Mouse (Mus musculus): ENCODE data around the gene 1700109H08Rik. TPM values are rescaled to one million over a fixed set of nuclear protein-coding genes. Genes with fewer than 3 reads are reported as not detected.

1700109H08Rik gene
- total RNA-seq (2012; rRNA removed) (1.1 and 2.6 TPM in 2 replicates), total RNA-seq (2014; rRNA removed) (1.4 and 2.6 TPM in 2 replicates), polyA plus RNA-seq (2012; ENCODE audit: insufficient read length, low read depth) (5.5 and 5.9 TPM in 2 replicates)

DNA sequence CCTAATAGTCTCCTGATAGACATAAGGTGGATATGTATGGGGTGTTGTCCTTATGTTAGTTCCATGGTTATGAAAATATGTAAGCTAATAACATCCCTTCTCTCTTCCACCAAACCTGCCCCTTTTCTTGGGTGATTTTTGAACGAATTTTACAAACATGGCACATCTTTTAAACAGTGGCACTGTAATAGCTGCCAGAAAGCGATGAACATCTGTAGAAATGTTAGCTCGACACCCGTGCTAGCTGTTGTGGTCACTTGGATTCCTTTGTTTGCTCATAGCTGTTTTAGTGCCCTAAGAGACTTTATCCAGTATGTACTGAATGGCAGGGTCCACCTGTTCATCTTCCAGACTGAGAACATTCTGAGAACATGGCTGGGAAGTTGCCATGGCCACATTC is at the start of gene 1700109H08Rik:
TSS of gene 1700109H08Rik (plus strand) at position 301 of the 400 bp plus-strand sequence.
- peaks cover 59 to 91% of the 10 kb centered on the region in 2 experiments for H3K36me3 ChIP-seq (replicated peaks in 1 of 2; ENCODE audit: control insufficient read depth in 1 of 2, insufficient read depth in 1 of 2, low read length in 1 of 2)
- TF ChIP-seq JUND (conservative IDR thresholded peaks at IDR 0.05; ENCODE audit: low read depth, low read length), result no peak
- TF ChIP-seq TBP (conservative IDR thresholded peaks at IDR 0.05; ENCODE audit: low read depth, low read length), result no peak
- no peak for TF ChIP-seq NELFE (IDR thresholded peaks at IDR 0.05; ENCODE audit: low read depth, low read length)
- TF ChIP-seq NRF1 (IDR thresholded peaks at IDR 0.05; ENCODE audit: low read depth, low read length), result no peak
- no peak for TF ChIP-seq CHD2 (IDR thresholded peaks at IDR 0.05; ENCODE audit: low read length)
- TF ChIP-seq EP300 (IDR thresholded peaks at IDR 0.05; ENCODE audit: low read length), result no peak
- no peak for TF ChIP-seq MEF2A (IDR thresholded peaks at IDR 0.05; ENCODE audit: borderline replicate concordance, low read depth, low read length)
- TF ChIP-seq POLR2AphosphoS2 (IDR thresholded peaks at IDR 0.05; ENCODE audit: low read depth, low read length), result no peak
- TF ChIP-seq ZKSCAN1 (IDR thresholded peaks at IDR 0.05; ENCODE audit: borderline replicate concordance, low read depth, low read length), result no peak
- no peak for TF ChIP-seq PAX5 (IDR thresholded peaks at IDR 0.05; ENCODE audit: low read length)
- TF ChIP-seq JUN (IDR thresholded peaks at IDR 0.05; ENCODE audit: insufficient read depth, low read depth, low read length), result no peak
- no peak for TF ChIP-seq ELF1 (IDR thresholded peaks at IDR 0.05; ENCODE audit: low read depth, low read length)
- TF ChIP-seq HCFC1 (IDR thresholded peaks at IDR 0.05; ENCODE audit: low read depth, low read length), result no peak
- no peak within 1 kb of the TSS for H3K27ac ChIP-seq (ENCODE audit: insufficient read depth, low read depth)
- H3K79me2 ChIP-seq (replicated peaks; ENCODE audit: control insufficient read depth, extremely low read depth, insufficient read depth, poor library complexity, severe bottlenecking), result no peaks in the 10 kb centered on the region
- no peak within 1 kb of the TSS for H3K4me2 ChIP-seq (ENCODE audit: insufficient read depth, low read depth, poor library complexity, severe bottlenecking)
- no peak within 1 kb of the TSS for H3K9ac ChIP-seq (ENCODE audit: insufficient read depth, low read depth)
- in situ Hi-C loops (cut with MboI; ENCODE audit: low pct_ligation_motif_present, low pct_unique_long_range_greater_than_20kb, low sequenced_read_pairs) (no loop called here), dilution Hi-C loops (cut with MboI; ENCODE audit: extremely low pct_ligation_motif_present, extremely low pct_unique_long_range_greater_than_20kb, low sequenced_read_pairs) (no loop called here)
- H3K4me3 ChIP-seq (replicated peaks in 1 of 3; ENCODE audit: low read depth in 2 of 3, low read length in 2 of 3, poor library complexity in 1 of 3), result no peak within 1 kb of the TSS
- peaks cover 20% of the 10 kb centered on the region for H3K9me3 ChIP-seq (replicated peaks; ENCODE audit: low read length)
- H3K4me1 ChIP-seq (ENCODE audit: control insufficient read depth in 1 of 2, insufficient read depth in 2 of 2), result no peaks in the 10 kb centered on the region
- no peak for DNase-seq (ENCODE audit: extremely low read depth)
- H3K27me3 ChIP-seq (replicated peaks), result no peaks in the 10 kb centered on the region

DNA sequence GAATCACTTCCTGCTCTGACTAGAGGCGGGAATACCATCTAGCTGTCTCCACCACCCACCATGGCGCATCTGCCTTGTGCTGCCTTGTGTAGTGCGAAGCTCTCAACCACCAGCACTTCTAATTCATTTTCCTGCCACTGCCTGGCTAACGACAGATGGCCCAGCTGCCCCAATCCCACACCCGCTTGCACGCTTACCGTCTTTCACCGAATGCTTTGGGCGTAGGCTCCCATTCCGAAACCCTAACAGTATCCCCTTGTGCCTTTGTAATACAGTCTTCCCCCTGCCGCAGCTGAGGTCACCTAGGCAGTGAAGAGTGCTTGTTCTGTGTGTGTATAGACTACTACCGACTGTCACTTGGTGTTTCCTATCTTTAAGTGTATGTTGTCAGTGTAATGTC is 49.6 kb upstream of the 1700109H08Rik start:
- TF ChIP-seq RCOR1 (conservative IDR thresholded peaks at IDR 0.05; ENCODE audit: low read depth, low read length), result no peak
- no peak for TF ChIP-seq JUN (IDR thresholded peaks at IDR 0.05; ENCODE audit: insufficient read depth, low read depth, low read length)
- TF ChIP-seq RAD21 (IDR thresholded peaks at IDR 0.05; ENCODE audit: low read depth, low read length), result no peak
- TF ChIP-seq PAX5 (IDR thresholded peaks at IDR 0.05; ENCODE audit: low read length), result no peak
- no peak for TF ChIP-seq JUND (conservative IDR thresholded peaks at IDR 0.05; ENCODE audit: low read depth, low read length)
- no peak for TF ChIP-seq ZNF384 (IDR thresholded peaks at IDR 0.05; ENCODE audit: low read depth, low read length)
- no peak for TF ChIP-seq CTCF (conservative IDR thresholded peaks at IDR 0.05 in 1 of 2, IDR thresholded peaks at IDR 0.05 in 1 of 2; ENCODE audit: low read depth in 2 of 2, low read length in 2 of 2)
- TF ChIP-seq MXI1 (IDR thresholded peaks at IDR 0.05; ENCODE audit: low read depth, low read length), result no peak
- no peak for TF ChIP-seq USF2 (conservative IDR thresholded peaks at IDR 0.05; ENCODE audit: low read depth, low read length)
- TF ChIP-seq E2F4 (IDR thresholded peaks at IDR 0.05; ENCODE audit: insufficient replicate concordance, low read depth, low read length), result no peak
- no peak for TF ChIP-seq TCF12 (IDR thresholded peaks at IDR 0.05; ENCODE audit: low read depth, low read length)
- no peak for TF ChIP-seq NRF1 (IDR thresholded peaks at IDR 0.05; ENCODE audit: low read depth, low read length)
- no peak for TF ChIP-seq ZC3H11A (IDR thresholded peaks at IDR 0.05; ENCODE audit: low read depth, low read length)
- TF ChIP-seq CHD1 (IDR thresholded peaks at IDR 0.05; ENCODE audit: low read depth, low read length), result no peak
- Histone ChIP-seq H3K4me1 (ENCODE audit: control insufficient read depth in 1 of 2, insufficient read depth in 2 of 2) (peaks cover 0 to 4% of the 10 kb centered on the region in 2 experiments; a peak in 1 of 4 replicates), H3K9me3 (replicated peaks; ENCODE audit: low read length) (no peaks in the 10 kb centered on the region), H3K4me3 (replicated peaks in 1 of 3; ENCODE audit: low read depth in 2 of 3, low read length in 2 of 3, poor library complexity in 1 of 3) (no peak overlapping the region), H3K27ac (ENCODE audit: insufficient read depth, low read depth) (no peak overlapping the region), H3K4me2 (ENCODE audit: insufficient read depth, low read depth, poor library complexity, severe bottlenecking) (no peak overlapping the region), H3K9ac (ENCODE audit: insufficient read depth, low read depth) (no peak overlapping the region), H3K36me3 (replicated peaks in 1 of 2; ENCODE audit: control insufficient read depth in 1 of 2, insufficient read depth in 1 of 2, low read length in 1 of 2) (peaks cover 72 to 93% of the 10 kb centered on the region in 2 experiments), H3K79me2 (replicated peaks; ENCODE audit: control insufficient read depth, extremely low read depth, insufficient read depth, poor library complexity, severe bottlenecking) (no peaks in the 10 kb centered on the region), H3K27me3 (replicated peaks) (no peaks in the 10 kb centered on the region)
- dilution Hi-C loops (cut with MboI; ENCODE audit: extremely low pct_ligation_motif_present, extremely low pct_unique_long_range_greater_than_20kb, low sequenced_read_pairs) (no loop called here), in situ Hi-C loops (cut with MboI; ENCODE audit: low pct_ligation_motif_present, low pct_unique_long_range_greater_than_20kb, low sequenced_read_pairs) (no loop called here)
- DNase-seq (ENCODE audit: extremely low read depth), result no peak
